Mouse (Mus musculus) intestine, embryonic 15.5 days (tissue): ENCODE measurements around the gene Cyp2j8. TPM values are rescaled to one million over a fixed set of nuclear protein-coding genes. Genes with fewer than 3 reads are reported as not detected.
"Not testable (repeated sequence)": the region's sequence is repeated elsewhere in the genome, so short reads cannot be mapped to it uniquely, and the experiment has no call there.

ENCODE experiments used
- ATAC-seq: fragments of 200-750 bp; cut with Nextera tagmentation; 2 replicates; pipeline ENCODE4 v1.8.0; 2017; ENCODE audit warnings: moderate TSS enrichment, moderate library complexity
- H3K27ac ChIP-seq: fragments of 300-500 bp; sonication (generic); 2 replicates; pipeline ENCODE4 v1.5.1; 2015; ENCODE audit warnings: mild to moderate bottlenecking, inconsistent platforms
- H3K27me3 ChIP-seq: fragments of 300-500 bp; sonication (generic); replicated peaks from 2 replicates; pipeline ENCODE4 v1.6.1; 2015; ENCODE audit warnings: inconsistent platforms
- H3K36me3 ChIP-seq: fragments of 300-500 bp; sonication (generic); 2 replicates; pipeline ENCODE4 v1.6.1; 2015; ENCODE audit warnings: inconsistent platforms
- H3K4me1 ChIP-seq: fragments of 300-500 bp; sonication (generic); replicated peaks from 2 replicates; pipeline ENCODE4 v1.6.1; 2015; ENCODE audit warnings: inconsistent platforms
- H3K4me2 ChIP-seq: fragments of 300-500 bp; sonication (generic); replicated peaks from 2 replicates; pipeline ENCODE4 v1.6.1; 2015; ENCODE audit warnings: mild to moderate bottlenecking, inconsistent platforms
- H3K4me3 ChIP-seq: fragments of 300-500 bp; sonication (generic); replicated peaks from 2 replicates; pipeline ENCODE4 v1.5.1; 2015; ENCODE audit warnings: inconsistent platforms
- H3K9ac ChIP-seq: fragments of 300-500 bp; sonication (generic); 2 replicates; pipeline ENCODE4 v1.6.1; 2015; ENCODE audit warnings: inconsistent platforms
- H3K9me3 ChIP-seq: fragments of 300-500 bp; sonication (generic); 2 replicates; pipeline ENCODE4 v1.6.1; 2016; ENCODE audit warnings: inconsistent platforms
- WGBS: fragments of 180-500 bp; shearing (Covaris S2); methylation state at CpG from one replicate; pipeline ENCODE4 v1.1.7; 2015; 5-methylcytosine and 5-hydroxymethylcytosine counted together
- polyA plus RNA-seq: library from polyadenylated mRNA; unstranded; fragments of >200 nt; fragmentation: Nextera tagmentation; extraction: Ambion mirVana; gene quantifications from 2 replicates; pipeline ENCODE4 v1.2.1, GENCODE M21; 2015

Gene Cyp2j8
- polyA plus RNA-seq = not detected in 2 replicates

DNA sequence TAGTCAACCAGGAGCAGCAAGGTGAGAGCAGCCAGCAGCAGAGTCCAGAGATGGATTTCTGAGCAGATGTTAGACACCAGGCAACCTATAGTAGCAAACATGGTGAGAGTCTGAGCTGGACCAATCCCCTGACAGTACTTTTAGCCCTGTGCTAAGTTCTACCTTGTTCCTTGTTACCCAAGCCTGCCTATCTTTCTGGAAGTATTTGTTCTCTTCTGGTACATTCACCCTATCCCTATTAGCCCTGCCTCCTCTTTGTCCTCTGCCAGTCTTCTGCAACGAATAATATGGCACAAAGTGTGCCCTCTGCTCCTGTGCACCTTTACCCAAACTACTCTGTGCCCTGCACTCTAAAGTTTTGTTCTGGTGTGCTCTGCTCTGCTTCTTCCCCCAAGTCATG, at the start of gene Cyp2j8:
Gene Cyp2j8, minus strand, starts transcription at position 101 of the 400 bp plus-strand sequence.
- H3K4me2 ChIP-seq = no peak within 1 kb of the TSS
- H3K27ac ChIP-seq = no peak within 1 kb of the TSS
- no peak within 1 kb of the TSS for H3K9ac ChIP-seq
- no peaks in the 10 kb centered on the region for H3K4me1 ChIP-seq
- no peaks in the 10 kb centered on the region for H3K9me3 ChIP-seq
- H3K27me3 ChIP-seq = no peaks in the 10 kb centered on the region
- H3K36me3 ChIP-seq = no peaks in the 10 kb centered on the region
- WGBS = 85% methylated on average over 1 of the region's 1 CpGs
- H3K4me3 ChIP-seq = no peak within 1 kb of the TSS
- no peak for ATAC-seq

GRCm38 (mm10) chr4:96553133-96553819, 46.1 kb upstream of the Cyp2j8 start, which contains the start of gene Cyp2j6:
Gene Cyp2j6 (minus strand): TSS chr4:96553661.
- no peaks in the 10 kb centered on the region for H3K9me3 ChIP-seq
- H3K9ac ChIP-seq = peak within 1 kb of the TSS; percentile 68
- peak; percentile 96 for ATAC-seq
- H3K36me3 ChIP-seq = no peaks in the 10 kb centered on the region
- 1% methylated on average over 16 of the region's 16 CpGs for whole genome bisulfite sequencing
- peak within 1 kb of the TSS; percentile 62 for H3K4me3 ChIP-seq
- H3K4me2 ChIP-seq = peak within 1 kb of the TSS; percentile 74
- peak within 1 kb of the TSS; percentile 88 for H3K27ac ChIP-seq
- no peaks in the 10 kb centered on the region for H3K27me3 ChIP-seq
- no peaks in the 10 kb centered on the region; the same call in 1 of the 2 replicates for H3K4me1 ChIP-seq

GRCm38 (mm10) chr4:96551619-96552018, 44.4 kb upstream of the Cyp2j8 start:
- Histone ChIP-seq H3K27ac (no peak overlapping the region), H3K4me3 (no peak overlapping the region), H3K4me1 (no peaks in the 10 kb centered on the region; the same call in 1 of the 2 replicates), H3K9ac (no peak overlapping the region), H3K4me2 (peak overlapping the region; percentile 36; the same call in 1 of the 2 replicates), H3K36me3 (no peaks in the 10 kb centered on the region), H3K27me3 (no peaks in the 10 kb centered on the region), H3K9me3 (no peaks in the 10 kb centered on the region)
- ATAC-seq = no peak
- WGBS = 82% methylated on average over 3 of the region's 3 CpGs

DNA sequence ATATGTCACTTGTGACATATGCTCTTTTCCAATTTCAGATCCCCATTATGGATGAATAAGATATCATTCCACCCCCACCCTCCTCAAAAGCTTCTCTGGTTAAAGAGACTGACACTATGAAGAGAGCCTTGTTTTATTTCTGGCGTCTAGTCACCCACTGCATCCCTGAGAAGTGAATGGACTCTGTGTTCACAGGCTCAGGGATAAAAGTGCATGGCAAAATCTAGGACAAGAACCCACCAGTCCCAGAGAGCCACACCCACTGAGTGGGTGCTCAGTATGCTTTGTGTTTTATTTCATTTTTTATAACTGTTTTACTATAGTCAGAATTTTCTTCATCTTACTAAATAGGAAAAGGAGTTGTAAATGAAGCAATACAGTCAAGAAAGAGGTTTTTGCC, 38.8 kb upstream of the Cyp2j8 start:
- Histone ChIP-seq H3K4me1 (no peaks in the 10 kb centered on the region), H3K36me3 (no peaks in the 10 kb centered on the region), H3K9me3 (no peaks in the 10 kb centered on the region), H3K4me3 (no peak overlapping the region), H3K27ac (no peak overlapping the region), H3K27me3 (no peaks in the 10 kb centered on the region), H3K4me2 (no peak overlapping the region), H3K9ac (no peak overlapping the region)
- WGBS = 62% methylated on average over 1 of the region's 1 CpGs
- ATAC-seq = no peak

DNA sequence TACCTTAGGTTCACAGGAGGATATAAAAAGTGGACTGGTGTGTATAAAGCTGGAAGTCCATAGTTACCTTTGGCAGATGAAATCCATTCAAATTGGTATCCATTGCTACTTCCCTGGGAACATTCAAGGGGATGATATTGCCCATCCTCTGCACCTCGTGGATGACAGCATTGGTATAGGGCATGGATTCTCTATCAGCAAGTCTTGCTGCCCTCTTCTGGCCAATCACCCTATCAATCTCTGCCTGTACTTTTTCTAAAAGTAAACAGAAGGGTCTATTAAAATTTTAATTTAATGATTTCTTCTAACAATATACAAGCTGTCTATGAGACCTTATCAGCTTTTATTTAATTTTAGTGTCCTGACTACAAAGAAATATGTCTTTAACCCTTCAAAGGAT, 18.6 kb upstream of the Cyp2j8 start:
- no peaks in the 10 kb centered on the region for H3K4me1 ChIP-seq
- no peak overlapping the region for H3K4me3 ChIP-seq
- H3K4me2 ChIP-seq = no peak overlapping the region
- no peaks in the 10 kb centered on the region for H3K36me3 ChIP-seq
- no peaks in the 10 kb centered on the region for H3K9me3 ChIP-seq
- WGBS = 26% methylated on average over 1 of the region's 1 CpGs
- no peak overlapping the region for H3K9ac ChIP-seq
- no peaks in the 10 kb centered on the region for H3K27me3 ChIP-seq
- H3K27ac ChIP-seq = no peak overlapping the region
- no peak; the same call in 1 of the 2 replicates for ATAC-seq

DNA sequence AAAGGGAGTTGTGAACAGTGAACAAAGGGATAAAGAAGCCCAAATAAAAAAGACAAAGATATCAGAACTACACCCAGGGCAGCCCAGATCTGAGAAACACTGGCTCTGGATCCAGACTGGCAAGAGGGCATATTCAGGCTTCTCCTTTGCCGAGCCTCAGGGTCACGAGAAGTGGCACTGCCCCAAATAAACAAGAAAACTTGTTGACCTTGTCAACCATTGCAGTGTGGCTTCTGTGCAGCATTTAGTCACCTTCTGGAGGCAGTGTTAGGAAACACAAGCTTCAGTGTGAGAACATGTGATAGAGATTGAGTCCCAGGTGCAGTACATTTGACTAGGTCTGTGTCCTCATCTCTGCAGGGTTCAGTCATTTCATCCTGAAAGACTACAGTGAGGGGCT, 15.1 kb upstream of the Cyp2j8 start:
- 82% methylated on average over 2 of the region's 2 CpGs for WGBS
- no peak overlapping the region for H3K4me2 ChIP-seq
- H3K27ac ChIP-seq = no peak overlapping the region
- H3K4me1 ChIP-seq = no peaks in the 10 kb centered on the region
- no peak overlapping the region for H3K9ac ChIP-seq
- ATAC-seq = no peak
- no peaks in the 10 kb centered on the region for H3K36me3 ChIP-seq
- H3K9me3 ChIP-seq = no peaks in the 10 kb centered on the region
- no peaks in the 10 kb centered on the region for H3K27me3 ChIP-seq
- no peak overlapping the region for H3K4me3 ChIP-seq

DNA sequence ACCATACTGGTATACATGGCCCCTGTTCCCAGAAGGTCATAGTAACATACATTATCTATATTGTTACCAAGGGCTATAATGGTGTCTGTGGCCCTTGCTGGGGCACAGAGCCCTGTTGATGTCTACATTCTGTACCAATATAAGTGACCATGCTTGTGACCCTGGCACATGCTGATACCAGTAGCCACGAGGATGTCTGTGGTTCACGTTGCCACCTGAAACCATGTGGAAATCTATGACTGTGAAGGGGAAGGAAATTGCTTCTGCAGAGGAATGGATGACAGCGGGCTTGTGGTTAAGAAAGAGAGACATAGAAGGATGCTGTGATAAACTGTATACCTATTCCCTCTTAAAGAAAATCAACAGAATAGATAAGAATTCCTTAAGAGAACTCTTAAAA, 2.9 kb upstream of the Cyp2j8 start:
- 76% methylated on average over 3 of the region's 3 CpGs for WGBS
- no peak for ATAC-seq
- no peak overlapping the region for H3K9ac ChIP-seq
- no peaks in the 10 kb centered on the region for H3K36me3 ChIP-seq
- no peak overlapping the region for H3K4me3 ChIP-seq
- no peak overlapping the region for H3K27ac ChIP-seq
- no peaks in the 10 kb centered on the region for H3K27me3 ChIP-seq
- no peaks in the 10 kb centered on the region for H3K4me1 ChIP-seq
- no peaks in the 10 kb centered on the region for H3K9me3 ChIP-seq
- no peak overlapping the region for H3K4me2 ChIP-seq

- ATAC-seq, H3K27ac ChIP-seq, H3K36me3 ChIP-seq, H3K4me3 ChIP-seq, H3K4me1 ChIP-seq, H3K9me3 ChIP-seq, H3K4me2 ChIP-seq, H3K9ac ChIP-seq, H3K27me3 ChIP-seq: not testable (repeated sequence)
- WGBS = 83% methylated on average over 30 of the region's 30 CpGs
Observed at GRCm38 (mm10) chr4:96463311-96464060, 43.7 kb downstream of the Cyp2j8 start.

Other genes starting within 250 kb of the Cyp2j8 start
- gene Cyp2j11, start 158.7 kb downstream of the Cyp2j8 start, polyA plus RNA-seq = not detected in 2 replicates
- 28.3 and 29.1 TPM in 2 replicates for gene Cyp2j6, start 46.3 kb upstream of the Cyp2j8 start, polyA plus RNA-seq
- gene Cyp2j9, start 84.2 kb upstream of the Cyp2j8 start, polyA plus RNA-seq = 3.3 TPM in 2 replicates
- 0.11 and 0.14 TPM in 2 replicates for gene Cyp2j5, start 156.8 kb upstream of the Cyp2j8 start, polyA plus RNA-seq